Mouse (Mus musculus): ENCODE results near the gene Cct8l1.
A peak's percentile ranks its signal among the peaks of the same experiment; 100 is the strongest.

GRCm38 (mm10) chr5:25499423-25500398 is 16.2 kb upstream of the Cct8l1 start:
- TF ChIP-seq MYOD1 (IDR thresholded peaks at IDR 0.05; ENCODE audit: control insufficient read depth, insufficient read length, low read depth), result no peak
- no peak for TF ChIP-seq CTCF (IDR thresholded peaks at IDR 0.05; ENCODE audit: control insufficient read depth, insufficient read depth, insufficient read length)
- no peak for TF ChIP-seq FOSL1 (IDR thresholded peaks at IDR 0.05; ENCODE audit: insufficient read depth, low read length, poor library complexity, severe bottlenecking)
- no peak for TF ChIP-seq USF1 (IDR thresholded peaks at IDR 0.05; ENCODE audit: low read depth)
- peak; percentile 80 for TF ChIP-seq MAX (IDR thresholded peaks at IDR 0.05)
- no peak for TF ChIP-seq CEBPB (IDR thresholded peaks at IDR 0.05; ENCODE audit: low read depth)
